Mouse (Mus musculus): ENCODE measurements at regions not wholly inside any gene's neighbourhood (a gene's known extent, or its start where the extent isn't known, plus 50 kb on each side); places are given as distances from the start of the nearest gene placed in this dataset.

GRCm38 (mm10) chr15:63360402-63360801, 484.6 kb downstream of the Gsdmc2 start:
- TF ChIP-seq CTCF (IDR thresholded peaks at IDR 0.05) (peak; percentile 16; the same call in 1 of the 2 replicates), EP300 (IDR thresholded peaks at IDR 0.05; ENCODE audit: insufficient read depth, low read depth, low read length) (no peak)

All from heart, adult 2 months (tissue).